Mouse (Mus musculus) cerebellum, adult 9-10 months (tissue): ENCODE measurements around the gene Srgn.

Source experiments
- DNase-seq: peaks from one replicate; pipeline ENCODE4 v3.0.0; 2022

Srgn gene

DNA sequence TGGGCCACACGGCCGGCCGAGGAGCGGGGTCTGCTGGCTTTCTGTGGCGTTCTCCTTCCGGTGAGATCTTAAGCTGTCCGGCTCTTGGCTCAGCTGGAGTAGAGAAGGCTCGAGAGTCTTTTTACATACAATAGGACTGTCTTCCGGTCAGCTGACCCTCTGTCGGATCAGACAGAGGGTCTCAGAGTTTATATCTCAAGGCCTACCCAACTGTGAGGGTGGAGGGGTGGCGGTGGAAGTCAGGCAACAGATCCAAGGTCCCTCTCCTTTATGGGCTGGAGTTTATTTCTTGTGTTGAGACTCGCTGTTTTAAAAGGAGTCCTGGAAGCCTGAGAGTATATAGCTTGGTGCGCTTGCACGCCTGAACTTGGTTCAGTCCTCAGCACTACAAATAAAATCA, at the start of gene Srgn:
Srgn (minus strand) TSS at position 101 of the 400 bp plus-strand sequence.
- DNase-seq, result no peak

- no peak for DNase-seq
Observed at GRCm38 (mm10) chr10:62575001-62575400, 47.8 kb upstream of the Srgn start.

GRCm38 (mm10) chr10:62570126-62570871, 43.0 kb upstream of the Srgn start:
- no peak for DNase-seq

DNA sequence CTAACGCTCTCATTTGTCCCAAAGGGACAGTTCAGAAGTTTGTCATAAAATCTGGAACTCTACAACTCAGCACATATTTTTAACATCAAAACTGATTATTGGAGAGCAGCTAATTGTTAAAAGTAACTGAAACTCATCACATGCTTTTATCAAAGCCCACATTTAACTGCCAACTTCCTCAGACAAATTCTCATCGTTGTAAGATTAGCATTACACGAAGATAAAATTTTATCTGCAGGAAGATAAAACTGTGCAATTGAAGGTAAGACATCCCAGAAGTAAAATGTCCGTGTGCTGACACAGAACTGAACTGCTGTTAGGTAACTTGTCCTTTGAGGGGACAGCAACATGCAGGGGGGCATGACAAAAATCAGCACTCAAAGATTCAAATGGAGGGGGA, 41.6 kb upstream of the Srgn start:
- DNase-seq, result no peak

GRCm38 (mm10) chr10:62557736-62558135, 30.5 kb upstream of the Srgn start:
- no peak for DNase-seq

- no peak for DNase-seq
Observed at GRCm38 (mm10) chr10:62556558-62556901, 29.3 kb upstream of the Srgn start.

DNA sequence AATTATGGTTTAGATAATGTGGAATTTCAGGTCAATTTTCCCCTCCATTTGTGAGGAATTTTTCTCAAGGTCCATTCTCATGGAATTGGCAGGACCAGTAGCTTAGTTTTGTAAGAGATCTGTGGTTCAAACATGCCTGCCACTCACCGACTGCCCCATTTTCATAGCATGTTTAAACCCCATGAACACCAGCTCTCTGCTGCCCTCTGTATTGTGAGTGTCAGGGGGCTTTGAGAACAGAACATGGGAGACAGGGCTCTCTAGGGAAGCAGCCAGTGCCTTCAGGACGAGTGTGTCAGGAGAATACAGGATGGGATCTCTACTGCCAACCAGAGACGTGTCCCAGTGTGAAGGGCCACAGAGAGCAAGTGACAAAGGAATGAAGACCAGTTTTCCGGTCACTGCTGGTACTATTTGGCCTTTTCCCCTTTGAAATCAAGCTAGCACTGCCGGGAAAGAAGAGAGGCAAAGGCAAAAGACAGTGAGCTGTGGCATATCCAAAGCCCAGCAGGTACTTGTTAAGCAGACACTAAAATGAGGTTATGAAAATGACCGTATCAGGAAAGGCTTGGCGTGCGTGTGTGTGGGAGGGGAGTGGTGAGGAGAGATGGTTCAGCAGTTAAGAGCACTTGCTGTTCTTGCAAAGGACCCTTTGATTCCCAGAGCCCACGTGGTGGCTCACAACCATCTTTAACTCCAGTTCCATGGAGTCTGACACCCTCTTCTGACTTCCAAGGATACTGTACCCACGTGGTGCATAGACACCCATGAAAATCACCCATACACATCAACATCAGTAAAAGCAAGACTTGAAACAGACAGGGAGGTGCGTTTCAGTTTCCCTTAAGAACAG, 28.7 kb upstream of the Srgn start:
- DNase-seq, result no peak

DNA sequence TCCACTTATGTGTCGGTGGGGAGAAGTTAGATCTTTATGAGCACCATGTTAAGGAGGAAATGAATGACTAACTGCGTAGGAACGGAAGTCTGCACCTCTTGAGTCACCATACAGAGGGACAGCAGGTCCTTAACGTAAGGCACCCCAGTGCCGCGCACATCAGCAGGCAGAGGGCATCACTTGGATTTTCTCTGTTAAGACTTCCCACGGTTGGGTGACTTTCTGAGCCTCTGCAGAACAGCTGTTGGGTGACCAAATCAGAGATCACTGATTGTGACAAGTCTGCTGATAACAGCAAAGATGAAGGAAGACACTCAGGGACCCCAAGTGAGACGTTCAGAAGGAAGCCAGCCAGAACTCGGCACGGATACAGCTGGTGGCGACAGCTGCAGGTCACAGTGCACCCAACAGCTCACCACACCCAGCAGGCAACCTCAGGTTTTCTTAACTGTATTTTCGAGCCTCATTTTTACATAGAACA, 26.4 kb upstream of the Srgn start:
- no peak for DNase-seq

GRCm38 (mm10) chr10:62550787-62551300, 23.6 kb upstream of the Srgn start:
- no peak for DNase-seq

- peak; percentile 51 for DNase-seq
Observed at GRCm38 (mm10) chr10:62549523-62550166, 22.4 kb upstream of the Srgn start.

DNA sequence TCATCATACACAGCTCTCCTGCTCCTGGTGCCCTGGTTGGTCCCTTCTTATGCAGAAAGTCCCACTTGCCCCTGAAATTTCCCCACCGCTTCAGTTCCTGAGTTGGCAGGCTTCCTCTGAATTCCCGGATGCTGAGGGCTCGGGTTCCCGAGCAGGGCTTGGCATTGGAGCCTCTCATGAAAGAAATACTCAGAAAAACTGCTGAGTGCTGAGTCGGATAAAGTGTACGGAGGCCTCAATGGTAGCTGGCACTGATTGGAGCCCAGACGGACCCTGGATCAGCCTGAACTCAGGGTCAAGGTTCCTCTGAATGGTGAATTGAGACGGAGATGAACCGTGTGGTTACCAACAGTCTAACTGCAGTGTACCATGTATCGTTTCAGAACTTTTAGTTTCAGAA, 19.2 kb upstream of the Srgn start:
- DNase-seq, result no peak

DNA sequence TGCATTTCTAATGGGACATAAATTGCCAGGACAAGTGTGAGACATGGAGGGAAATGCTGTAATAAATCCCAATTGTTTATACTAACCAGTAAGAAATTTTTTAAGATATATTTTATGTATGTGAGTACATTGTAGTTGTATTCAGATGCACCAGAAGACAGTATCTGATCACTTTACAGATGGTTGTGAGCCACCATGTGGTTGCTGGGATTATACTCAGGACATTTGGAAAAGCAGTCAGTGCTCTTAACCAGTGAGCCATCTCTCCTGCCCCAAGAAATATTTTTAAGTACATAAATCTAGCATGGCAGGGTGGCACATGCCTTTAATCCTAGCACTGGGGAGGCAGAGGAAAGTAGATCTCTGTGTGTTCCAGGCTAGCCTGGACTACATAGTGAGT, 18.5 kb upstream of the Srgn start:
- no peak for DNase-seq

- no peak for DNase-seq
Observed at GRCm38 (mm10) chr10:62544316-62544715, 17.1 kb upstream of the Srgn start.

DNA sequence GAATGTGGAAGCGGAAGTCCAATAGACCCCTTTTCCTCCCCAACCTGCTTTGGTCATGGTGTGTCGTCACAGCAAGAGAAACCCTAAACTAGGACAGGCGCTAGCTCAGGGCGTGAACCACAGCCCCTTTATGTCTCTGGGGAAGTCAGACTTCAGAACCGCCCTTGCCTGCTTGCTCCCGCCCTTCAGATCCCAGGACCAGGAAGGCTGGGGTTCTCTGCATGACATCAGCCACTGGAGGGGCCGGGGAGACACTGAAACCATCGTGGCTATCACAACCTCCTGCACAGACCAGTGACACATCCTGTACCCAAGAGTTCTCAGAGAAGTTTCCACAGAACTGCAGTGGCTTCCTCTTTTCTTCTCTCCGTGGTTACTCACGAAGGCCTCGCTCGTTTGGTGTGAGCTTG, 16.2 kb upstream of the Srgn start:
- DNase-seq, result no peak

DNA sequence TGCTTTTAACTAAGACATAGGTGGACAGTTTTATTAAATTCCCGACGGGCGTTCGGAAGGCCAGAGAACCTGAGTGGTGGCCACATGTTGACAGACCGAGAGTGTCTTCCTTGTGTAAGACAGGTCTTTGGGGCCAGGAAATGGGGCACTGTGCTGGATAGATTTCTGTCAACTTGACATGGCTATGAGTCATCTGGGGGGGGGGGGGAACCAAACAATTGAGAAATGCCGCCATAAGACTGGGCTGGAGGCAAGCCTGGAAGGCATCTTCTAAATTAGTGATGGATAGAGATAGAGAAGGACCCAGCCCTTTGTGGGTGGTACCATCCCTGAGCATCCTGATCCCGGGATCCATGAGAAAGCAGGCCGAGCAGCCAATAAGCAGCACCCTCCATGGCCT, 15.7 kb upstream of the Srgn start:
- DNase-seq, result no peak

- DNase-seq, result no peak
Observed at GRCm38 (mm10) chr10:62542507-62542906, 15.3 kb upstream of the Srgn start.

- no peak for DNase-seq
Observed at GRCm38 (mm10) chr10:62541499-62541898, 14.2 kb upstream of the Srgn start.

- DNase-seq, result no peak
Observed at GRCm38 (mm10) chr10:62540800-62541199, 13.5 kb upstream of the Srgn start.

- DNase-seq, result no peak
Observed at GRCm38 (mm10) chr10:62534509-62534908, 7.3 kb upstream of the Srgn start.

- DNase-seq, result no peak
Observed at GRCm38 (mm10) chr10:62532832-62533231, 5.6 kb upstream of the Srgn start.

DNA sequence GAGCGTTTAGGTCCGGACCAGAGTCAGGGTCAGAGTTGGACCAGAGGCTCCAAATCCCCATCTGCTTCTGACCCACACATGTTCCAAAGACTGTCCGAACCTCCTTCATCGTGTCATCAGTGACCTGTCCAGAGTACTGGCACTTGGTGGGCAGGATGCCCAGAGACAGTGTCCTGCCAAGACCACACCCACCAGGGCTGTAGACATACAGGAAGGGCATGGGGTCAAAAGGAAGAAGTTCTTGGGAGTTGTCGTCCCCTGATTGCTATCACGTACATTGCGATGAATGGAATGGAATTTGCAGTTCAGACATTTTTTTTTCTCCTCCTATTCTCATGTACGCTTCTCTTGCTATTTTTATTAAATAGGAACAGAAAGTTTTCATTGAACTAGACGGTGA, 2.9 kb upstream of the Srgn start:
- DNase-seq, result no peak

DNA sequence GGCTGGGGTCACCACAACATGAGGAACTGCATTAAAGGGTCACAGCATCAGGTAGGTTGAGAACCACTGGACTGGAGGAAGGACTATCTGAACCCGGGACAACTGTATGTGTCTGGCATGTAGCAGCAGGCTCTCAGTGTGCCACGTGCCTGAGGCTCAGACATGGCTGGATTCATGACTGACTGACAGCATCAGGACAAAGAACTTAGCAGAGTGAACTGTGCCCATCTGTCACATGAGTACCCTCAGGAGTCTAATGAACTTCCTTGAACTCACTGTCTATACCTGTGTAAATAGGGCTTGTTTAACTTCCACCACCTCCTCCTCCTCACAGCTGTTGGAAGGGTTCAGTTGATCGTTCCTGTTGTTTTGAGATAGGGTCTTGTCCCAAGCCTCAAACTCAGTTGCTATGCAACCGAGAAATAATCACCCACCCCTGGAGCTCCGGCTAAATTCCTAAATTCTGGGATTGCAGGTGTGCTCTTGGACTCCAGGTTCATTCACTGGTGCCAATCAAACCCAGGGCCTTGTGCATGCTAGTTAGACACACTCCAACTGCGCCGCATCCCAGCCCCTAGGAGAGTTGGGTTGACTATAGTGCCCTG, 4.8 kb downstream of the Srgn start:
- DNase-seq, result no peak

DNA sequence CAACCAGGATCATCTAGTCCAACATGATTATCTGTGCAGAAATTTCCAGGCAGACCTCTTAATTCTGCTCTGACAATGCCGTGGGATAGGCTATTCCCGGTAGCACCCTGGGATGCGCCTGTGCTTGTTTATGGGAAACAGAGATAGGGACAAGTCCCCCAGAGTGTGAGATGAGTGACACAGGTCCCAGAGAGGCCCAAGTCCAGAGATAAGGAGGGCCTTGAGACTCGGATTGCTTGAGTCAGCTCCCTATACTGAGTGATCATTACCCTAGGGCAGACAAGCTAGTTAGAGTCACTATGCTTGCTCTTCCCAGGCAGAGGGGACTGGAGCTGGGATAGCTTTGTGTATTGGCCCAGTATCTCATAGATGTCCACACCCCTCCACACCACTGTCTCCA, 5.5 kb downstream of the Srgn start:
- DNase-seq, result no peak
